Mouse (Mus musculus) 3134 (cell line): ENCODE measurements around the gene Them5.

Experiments used
- DNase-seq: peaks from one replicate; pipeline ENCODE4 v3.0.0-alpha.2; 2011; ENCODE audit warnings: low spot score; ENCODE audit not compliant: insufficient read length; ENCODE audit errors: extremely low read depth

Gene Them5

DNA sequence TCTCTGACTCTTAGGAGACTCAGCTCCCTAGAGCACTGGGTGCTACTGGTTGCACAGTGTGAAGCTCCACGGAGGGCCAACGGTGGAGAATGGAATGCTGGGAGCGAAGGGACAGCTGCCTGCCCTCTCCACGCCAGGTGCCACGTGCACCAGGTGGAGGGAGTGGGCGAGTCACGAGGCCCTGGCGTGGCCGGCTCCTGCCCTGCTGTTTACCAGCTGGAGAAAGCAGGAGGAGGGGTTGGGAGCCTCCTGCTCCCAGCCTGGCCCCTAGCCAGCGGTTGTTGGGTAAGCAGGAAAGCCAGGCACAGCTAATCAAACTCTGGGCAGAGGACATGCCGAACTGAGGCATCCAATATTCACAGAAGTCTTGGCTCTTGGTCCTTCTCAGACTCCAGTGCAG, 29.7 kb downstream of the Them5 start:
- peak; percentile 75 for DNase-seq

DNA sequence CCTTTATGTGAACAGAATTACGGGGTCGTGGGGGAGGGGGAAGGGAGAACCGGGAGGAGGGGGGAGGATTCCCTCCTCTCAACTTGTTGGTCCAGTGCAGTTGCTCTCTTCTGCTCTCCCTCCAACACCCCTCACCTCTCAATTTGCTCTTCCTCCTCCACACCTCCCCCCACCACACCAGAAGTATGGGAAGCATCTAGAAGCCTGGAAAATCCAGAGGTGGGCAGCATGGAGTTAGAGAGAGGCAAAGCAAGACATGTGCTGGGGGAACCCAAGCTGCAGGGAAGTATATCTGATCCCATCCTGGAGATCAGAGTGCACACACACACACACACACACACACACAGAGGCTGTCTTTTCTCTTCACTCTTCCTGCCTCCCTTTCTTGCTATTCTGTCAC, 30.1 kb downstream of the Them5 start:
- DNase-seq: no peak

DNA sequence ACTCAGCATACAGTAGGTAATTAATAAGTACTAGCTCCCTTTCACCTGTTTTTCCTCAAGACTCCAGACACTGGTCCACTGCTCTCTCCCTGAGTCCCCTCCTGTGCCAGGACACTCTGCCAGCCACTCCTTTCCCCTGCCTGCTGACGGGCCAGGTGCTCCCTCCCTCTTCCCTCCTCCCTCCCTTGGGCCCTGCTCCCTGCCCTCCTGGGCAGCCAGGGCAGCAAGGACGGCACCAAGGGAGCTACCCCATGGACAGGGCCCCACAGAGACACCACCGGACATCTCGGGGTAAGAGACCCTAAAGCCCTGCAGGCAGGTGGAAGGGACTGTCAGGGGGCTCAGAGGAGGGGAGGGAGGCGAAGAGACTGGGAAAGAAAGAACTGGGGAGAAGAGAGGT, 30.7 kb downstream of the Them5 start, which contains the start of gene Rorc:
Gene Rorc, plus strand, starts transcription at position 154 of the 400 bp plus-strand sequence.
- DNase-seq: peak; percentile 55

DNA sequence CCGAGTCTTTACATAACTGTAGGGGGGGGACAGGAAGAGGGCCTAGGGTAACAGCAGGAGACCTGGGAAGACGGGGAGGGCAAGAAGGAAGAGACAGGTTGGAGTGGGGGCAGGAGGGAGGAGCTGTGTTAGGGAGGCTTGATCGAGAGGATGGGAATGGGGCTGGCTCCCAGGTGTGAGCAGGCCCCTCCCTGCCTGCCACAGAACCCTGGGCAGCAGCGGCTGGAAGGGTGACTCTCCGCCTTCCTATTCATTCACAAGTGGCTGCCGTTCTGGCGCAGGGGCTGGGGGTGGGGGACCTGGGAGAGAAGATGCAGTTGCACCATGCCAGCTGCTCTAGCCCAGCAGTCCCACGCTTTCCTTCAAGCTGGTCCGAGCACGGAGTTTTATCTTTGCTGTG, 31.2 kb downstream of the Them5 start:
- peak; percentile 41 for DNase-seq

DNA sequence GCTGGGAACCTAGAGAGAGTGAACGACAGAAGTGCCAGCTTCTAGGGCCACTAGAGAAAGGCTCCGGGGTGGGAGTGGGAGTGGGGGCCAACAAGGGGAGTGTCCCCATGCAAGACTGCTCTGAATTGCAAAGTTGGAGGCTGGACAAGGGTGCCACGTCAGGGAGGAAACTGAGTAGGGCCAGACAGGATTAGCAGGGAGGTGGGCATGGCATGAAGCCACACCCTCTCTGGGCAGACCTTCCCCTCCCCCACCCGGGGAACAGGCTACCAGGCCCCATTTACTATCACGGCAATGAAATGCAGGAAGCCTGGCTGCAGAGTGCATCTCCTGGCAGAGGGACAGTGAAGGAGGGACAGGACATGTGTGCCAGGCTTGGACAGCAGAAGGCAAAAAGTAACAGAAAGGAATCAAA, 31.7 kb downstream of the Them5 start:
- peak; percentile 45 for DNase-seq

DNA sequence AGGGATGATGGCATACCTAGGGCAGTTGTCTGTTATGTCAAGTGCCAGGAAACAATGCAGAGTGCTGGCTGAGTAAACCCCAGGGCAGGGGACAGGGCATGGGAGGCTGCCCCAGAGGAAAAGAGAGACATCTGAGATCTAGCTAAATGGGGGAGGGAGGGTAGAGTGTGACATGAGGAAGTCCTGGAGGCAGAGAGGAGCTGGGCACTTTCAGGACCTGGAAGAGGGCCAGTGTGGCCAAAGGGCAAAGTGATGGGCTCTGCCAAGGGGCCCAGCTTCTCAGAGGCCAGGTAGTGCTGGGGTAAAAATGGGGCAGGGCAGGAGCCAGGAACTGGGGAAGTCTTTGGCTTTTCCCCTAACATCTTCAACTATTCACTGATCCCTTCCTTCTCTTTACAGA, 32.7 kb downstream of the Them5 start:
- no peak for DNase-seq

DNA sequence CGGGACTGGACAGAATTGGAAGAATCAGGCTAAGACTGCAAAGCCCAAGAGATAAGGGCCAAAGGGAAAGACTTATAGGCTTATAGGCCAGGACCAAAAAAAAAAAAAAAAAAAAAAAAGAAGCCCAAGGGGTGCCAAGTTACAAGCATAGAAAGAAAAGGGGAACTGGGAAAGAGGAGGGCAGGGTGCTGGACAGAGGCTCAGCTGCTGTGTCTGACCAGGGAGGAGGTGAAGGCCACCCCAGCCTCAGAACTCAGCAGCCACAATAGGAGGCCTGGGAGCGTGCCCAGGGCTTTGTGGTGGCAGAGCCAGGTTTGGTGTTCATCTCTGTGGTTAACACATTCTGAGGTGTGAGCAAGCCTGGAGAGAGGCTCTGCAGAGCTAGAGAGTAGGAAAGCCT, 33.2 kb downstream of the Them5 start:
- peak; percentile 28 for DNase-seq

DNA sequence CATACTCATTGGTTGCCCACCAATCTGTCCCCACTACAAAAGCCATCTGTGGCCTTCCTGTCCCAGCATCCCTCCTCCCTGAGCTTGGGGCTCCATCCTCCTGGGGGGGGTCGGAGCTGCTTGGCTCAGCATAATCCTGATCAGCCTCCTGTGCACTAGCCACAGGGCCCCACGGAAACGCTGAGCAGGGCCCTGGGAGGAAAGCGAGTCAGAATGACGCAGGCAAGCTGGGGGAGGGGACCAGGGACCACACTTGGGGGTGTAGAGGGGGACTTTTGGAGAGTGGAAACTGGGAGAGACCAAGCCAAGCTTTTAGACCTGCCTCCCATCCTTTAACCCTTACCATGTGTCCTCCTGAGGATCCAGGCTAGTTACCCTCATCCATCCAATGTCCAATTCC, 34.0 kb downstream of the Them5 start:
- DNase-seq: no peak

DNA sequence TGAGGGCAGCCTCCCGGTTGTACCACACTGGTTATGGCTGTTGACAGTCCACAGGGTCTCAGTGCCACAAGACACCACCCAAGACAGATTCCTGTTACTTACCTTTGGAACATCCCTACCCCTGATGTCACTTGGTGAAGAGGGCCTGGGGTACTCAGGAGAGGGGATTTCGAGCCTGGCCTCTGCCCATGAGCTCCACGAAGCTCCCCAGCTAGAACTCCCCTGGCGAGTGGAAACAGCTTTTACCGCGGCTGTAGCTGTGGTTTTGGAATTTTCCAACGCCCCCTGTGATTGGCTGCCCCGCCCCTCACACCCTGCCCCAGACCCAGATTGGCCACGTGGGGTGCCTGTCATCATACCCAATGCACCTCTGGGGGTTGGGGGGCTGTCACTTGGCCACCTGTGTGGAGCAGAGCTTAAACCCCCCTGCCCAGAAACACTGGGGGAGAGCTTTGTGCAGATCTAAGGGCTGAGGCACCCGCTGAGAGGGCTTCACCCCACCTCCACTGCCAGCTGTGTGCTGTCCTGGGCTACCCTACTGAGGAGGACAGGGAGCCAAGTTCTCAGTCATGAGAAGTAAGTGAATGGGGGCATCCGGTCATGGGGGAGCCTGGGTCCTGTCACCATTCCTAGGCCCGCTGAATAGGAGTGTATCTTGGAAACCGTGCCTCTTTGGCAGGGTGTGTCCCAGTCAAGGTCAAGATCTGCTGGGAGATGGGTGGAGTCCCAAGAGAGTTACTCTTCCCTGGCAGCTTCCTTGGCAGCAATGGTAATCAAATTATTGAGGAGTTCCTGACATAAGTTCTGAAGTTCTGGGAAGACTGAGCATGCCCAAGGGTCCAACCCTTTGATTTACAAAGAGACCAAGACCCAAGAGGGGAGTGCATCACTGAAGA, 35.4 kb downstream of the Them5 start:
- no peak for DNase-seq

DNA sequence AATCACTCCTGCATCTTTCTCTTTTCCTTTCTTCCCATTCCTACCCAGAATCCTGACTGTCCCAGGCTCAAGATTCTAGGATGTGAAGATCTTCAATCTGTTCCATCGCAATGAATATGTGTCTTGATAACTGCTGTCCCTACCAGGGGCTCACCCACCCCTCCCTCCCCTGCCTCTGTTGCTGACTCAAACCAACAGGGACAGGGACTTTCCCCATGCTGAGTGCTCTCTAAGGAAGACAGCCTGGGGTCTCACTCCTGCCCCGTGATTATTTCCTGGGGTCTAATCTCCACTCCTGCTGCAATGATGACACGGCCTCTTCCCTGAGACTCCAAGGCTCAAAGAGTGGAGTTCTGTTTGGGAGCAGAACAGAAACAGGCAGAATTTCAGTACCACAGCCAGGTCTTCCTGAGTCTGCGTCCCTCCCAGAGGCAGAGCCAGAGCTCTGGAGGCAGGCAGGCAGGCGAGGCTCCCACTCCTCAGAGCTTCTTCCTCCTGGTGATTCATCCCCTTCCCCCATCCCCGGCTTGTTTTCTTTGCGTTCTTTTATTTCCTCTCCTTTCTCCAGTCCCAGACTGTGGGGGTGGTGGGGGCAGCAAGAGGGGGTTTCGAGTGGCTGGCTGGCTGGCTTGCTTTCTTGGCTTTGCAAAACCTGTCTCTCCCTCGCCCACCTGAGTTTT, 38.1 kb downstream of the Them5 start:
- no peak for DNase-seq

DNA sequence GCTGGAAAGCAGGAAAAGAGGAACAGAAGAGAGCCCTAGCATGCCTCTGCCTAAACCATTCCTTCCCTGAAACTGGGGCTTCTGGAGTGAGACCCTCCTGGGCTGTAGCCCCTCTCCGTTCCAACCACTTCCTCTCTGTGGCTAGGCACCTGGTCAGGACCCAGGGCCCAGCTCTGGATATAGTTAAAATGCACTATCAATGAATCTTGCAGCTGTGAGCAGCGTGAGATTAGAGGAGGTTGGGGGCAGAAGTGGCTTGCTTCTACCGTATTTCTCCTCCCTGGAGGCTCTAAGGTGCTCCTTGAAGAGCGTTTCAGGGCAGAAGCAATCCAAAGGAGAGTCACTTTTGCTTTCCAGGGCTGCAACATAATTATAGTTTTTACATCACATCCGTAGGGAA, 40.4 kb downstream of the Them5 start:
- DNase-seq: no peak

DNA sequence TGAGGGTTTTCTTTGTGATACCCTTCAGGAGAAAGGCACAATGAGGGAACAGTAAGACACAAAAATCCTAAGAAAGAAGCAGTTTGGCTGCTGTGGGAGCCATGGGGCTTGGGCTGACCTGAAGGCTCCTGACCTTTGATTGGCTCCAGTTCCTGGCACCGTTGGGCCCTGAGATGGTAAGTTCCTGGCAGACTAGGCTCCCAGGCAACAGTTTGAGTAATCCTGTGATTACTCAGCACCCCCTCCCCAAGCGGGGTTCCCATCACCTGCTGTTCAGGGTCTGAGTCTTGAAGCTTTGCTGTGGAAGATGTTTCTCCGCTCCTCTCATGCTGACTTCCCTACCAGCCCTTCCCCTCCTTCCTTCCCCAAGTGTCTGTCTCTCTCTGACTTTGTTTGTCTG, 41.6 kb downstream of the Them5 start:
- no peak for DNase-seq

DNA sequence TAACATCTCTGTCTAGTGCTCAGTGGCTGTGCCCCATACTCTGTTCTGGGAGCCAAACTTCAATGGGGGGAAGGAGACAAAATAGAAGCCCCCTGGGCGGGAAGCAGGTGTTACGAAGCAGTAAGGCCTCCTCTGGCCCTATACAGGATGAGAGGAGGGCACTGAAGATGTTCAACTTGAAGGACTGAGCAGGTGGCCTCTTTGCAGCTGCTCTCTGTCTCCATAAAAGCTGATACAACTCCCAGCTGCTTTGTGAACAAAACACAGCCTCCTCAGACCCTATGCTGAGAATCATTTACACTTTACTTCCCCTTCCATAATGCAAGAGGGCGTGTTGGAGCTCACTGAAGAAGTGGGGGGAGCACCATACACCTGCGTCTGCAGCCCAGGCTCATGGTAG, 44.8 kb downstream of the Them5 start:
- DNase-seq: no peak

DNA sequence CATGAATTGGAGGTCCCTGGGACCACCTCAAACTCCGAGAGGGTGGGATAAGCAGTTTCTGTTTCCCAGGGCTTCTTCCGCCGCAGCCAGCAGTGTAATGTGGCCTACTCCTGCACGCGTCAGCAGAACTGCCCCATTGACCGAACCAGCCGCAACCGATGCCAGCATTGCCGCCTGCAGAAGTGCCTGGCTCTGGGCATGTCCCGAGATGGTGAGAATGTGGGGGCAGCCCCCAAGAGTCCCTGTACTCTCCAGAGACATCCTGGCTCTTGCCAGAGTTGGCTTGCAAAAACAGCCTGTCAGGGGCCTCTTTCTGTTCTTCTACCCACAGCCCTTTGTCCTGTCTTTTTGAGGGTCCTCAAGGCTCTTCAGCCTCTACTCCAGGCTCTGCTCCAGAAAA, 45.5 kb downstream of the Them5 start:
- no peak for DNase-seq

DNA sequence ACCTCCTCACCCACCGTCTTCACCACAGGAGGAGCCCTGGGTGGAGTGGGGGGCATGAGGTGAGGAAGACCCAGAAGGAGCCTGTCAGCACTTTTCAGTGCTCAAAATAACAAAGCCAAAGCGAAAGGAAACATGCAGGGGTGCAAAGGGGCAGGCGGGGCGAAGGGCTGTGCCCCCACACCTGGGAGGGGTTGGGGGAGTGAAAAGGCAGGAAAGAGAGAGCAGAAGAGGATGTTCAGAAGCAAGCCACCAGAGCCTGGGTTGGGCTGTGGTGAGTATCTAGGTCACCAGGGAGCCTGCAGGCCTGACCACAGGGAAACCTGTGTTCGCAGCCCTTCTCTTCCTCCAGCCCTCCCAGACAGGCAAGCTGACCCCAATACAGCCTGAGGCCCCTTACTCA, 46.1 kb downstream of the Them5 start:
- DNase-seq: no peak

DNA sequence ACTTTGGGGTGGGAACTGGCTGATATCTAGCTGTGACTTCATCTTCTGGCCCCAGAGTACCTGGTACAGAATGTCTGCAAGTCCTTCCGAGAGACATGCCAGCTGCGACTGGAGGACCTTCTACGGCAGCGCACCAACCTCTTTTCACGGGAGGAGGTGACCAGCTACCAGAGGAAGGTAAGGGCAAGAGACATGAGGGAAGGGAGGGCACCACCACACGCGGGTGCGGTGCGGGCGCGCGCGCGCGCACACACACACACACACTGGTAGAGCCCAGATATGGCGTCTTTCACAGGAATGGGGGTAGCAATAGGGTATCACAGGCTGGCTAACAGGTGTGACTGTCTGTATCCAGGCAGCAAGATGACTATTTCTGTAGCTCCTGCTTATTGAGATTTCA, 47.5 kb downstream of the Them5 start:
- DNase-seq: no peak

DNA sequence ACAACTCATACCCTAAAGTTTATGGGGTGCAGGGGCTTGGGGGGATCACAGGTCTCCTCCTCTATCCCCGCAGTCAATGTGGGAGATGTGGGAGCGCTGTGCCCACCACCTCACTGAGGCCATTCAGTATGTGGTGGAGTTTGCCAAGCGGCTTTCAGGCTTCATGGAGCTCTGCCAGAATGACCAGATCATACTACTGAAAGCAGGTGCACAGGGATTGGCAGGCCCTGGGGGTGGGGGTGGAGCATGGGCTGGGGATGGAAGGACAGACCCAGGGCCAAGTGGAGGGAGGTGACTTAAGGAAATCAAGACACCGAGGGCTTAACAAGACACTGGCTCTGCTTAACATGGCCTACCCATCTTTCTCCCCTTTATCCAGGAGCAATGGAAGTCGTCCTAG, 49.1 kb downstream of the Them5 start:
- DNase-seq: no peak

DNA sequence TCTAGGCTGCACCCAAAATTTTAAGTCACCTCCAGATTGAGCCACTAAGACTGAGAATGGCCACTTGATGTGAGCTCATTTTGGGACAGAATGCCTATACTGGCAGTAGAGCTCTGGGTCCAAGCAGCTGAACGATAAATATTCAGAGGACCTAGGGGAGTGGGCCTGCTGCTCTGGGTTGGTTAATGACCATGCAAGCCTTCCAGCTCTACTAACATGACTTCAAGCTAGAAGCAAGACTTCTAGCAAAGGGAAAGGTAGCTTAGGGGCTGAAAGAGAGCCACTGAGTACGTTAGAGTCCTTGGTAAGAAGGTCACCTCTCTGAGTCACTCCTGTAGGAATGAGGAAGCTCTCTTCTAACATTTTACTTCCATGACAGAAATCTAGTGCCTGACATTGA, 50.2 kb downstream of the Them5 start:
- DNase-seq: no peak

DNA sequence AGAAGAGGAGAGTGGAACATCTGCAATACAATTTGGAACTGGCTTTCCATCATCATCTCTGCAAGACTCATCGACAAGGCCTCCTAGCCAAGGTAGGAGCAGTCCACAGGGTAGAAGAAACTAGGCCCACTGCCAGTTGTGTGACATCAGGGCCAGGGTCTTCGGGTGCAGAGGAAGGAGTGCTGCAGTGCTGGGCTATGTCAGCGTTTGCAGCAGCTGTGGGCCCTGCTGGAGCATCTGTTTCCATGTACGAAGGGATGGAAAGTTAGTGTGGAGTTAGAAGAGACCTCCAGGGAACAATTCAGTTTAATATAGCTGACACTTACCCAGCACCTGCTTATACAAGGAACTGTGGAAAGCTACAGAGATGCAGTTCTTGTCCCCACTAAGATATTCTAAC, 51.1 kb downstream of the Them5 start:
- no peak for DNase-seq

DNA sequence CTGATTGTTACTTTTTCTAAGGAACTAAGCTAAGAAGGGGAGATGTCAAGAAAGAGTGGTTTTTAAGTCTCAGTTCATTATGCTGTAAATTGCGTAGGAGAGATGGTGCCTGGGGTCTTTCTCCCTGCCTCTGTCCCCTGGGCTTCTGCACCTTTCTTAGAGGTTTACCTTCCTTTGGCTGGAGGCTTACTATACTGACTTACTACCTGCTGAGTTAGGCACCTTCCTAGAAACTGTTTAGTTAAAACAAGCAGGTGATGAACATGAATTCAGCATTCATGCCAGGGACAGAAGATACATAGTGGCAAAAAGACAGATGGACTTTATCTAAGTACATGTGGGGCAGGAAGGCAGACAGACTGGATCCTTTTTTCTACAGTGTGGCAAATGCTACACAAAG, 54.4 kb downstream of the Them5 start:
- DNase-seq: no peak

DNA sequence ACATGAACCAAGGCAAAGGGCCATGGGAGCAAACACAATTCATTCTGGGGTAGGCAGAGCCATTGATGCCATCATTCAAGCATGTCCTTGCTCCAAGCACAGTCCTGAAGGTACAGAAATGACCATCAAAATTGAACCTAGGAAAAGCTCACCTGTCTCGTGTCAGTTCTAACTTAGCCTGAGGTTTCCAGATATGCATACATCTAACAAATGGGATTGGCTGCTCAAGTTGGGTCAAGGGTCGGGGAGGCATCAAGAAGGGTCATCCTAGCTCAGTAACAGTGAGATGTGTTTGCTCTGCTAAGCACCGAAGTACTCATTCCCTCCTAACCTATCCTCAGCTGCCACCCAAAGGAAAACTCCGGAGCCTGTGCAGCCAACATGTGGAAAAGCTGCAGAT, 55.0 kb downstream of the Them5 start:
- no peak for DNase-seq
